Mouse (Mus musculus) stomach, embryonic 14.5 days (tissue): ENCODE results near the gene Topbp1. TPM values are rescaled to one million over a fixed set of nuclear protein-coding genes. Genes with fewer than 3 reads are reported as not detected.
"Not testable (repeated sequence)": the region's sequence is repeated elsewhere in the genome, so short reads cannot be mapped to it uniquely, and the experiment has no call there.

Experiments used
- ATAC-seq: fragments of 200-750 bp; cut with Nextera tagmentation; 2 replicates; pipeline ENCODE4 v1.8.0; 2017; ENCODE audit warnings: low read depth, moderate TSS enrichment; ENCODE audit not compliant: insufficient number of reproducible peaks, insufficient read depth, low FRiP score
- H3K27ac ChIP-seq: fragments of 300-500 bp; sonication (generic); 2 replicates; pipeline ENCODE4 v1.5.1; 2014; ENCODE audit warnings: mild to moderate bottlenecking, low read length, moderate library complexity, mixed read lengths
- H3K27me3 ChIP-seq: fragments of 300-500 bp; sonication (generic); 2 replicates; pipeline ENCODE4 v1.6.1; 2014; ENCODE audit warnings: low read length, control low read depth, mixed read lengths; ENCODE audit not compliant: control insufficient read depth, insufficient read depth
- H3K36me3 ChIP-seq: fragments of 300-500 bp; sonication (generic); 2 replicates; pipeline ENCODE4 v1.6.1; 2014; ENCODE audit warnings: mild to moderate bottlenecking, control low read depth, low read length, moderate library complexity, mixed read lengths; ENCODE audit not compliant: control insufficient read depth, insufficient read depth
- H3K4me1 ChIP-seq: fragments of 300-500 bp; sonication (generic); 2 replicates; pipeline ENCODE4 v1.6.1; 2014; ENCODE audit warnings: low read length, control low read depth, mixed read lengths; ENCODE audit not compliant: control insufficient read depth, insufficient read depth
- H3K4me2 ChIP-seq: fragments of 300-500 bp; sonication (generic); replicated peaks from 2 replicates; pipeline ENCODE4 v1.6.1; 2014; ENCODE audit warnings: low read depth, low read length, control low read depth
- H3K4me3 ChIP-seq: fragments of 300-500 bp; sonication (generic); 2 replicates; pipeline ENCODE4 v1.5.1; 2014; ENCODE audit warnings: low read depth, low read length, control low read depth
- H3K9ac ChIP-seq: fragments of 300-500 bp; sonication (generic); replicated peaks from 2 replicates; pipeline ENCODE4 v1.6.1; 2014; ENCODE audit warnings: low read depth, mild to moderate bottlenecking, control low read depth, low read length, moderate library complexity, mixed read lengths
- H3K9me3 ChIP-seq: fragments of 300-500 bp; sonication (generic); 2 replicates; pipeline ENCODE4 v1.6.1; 2016; ENCODE audit warnings: low read depth, low read length, control low read depth; ENCODE audit not compliant: control insufficient read depth
- WGBS: fragments of 180-500 bp; shearing (Covaris S2); extraction: QIAGEN DNeasy Blood & Tissue Kit; methylation state at CpG from one replicate; pipeline ENCODE4 v1.1.7; 2014; 5-methylcytosine and 5-hydroxymethylcytosine counted together
- polyA plus RNA-seq: library from polyadenylated mRNA; unstranded; fragments of >200 nt; fragmentation: Nextera tagmentation; extraction: Ambion mirVana; gene quantifications from 2 replicates; pipeline ENCODE4 v1.2.1, GENCODE M21; 2014

Gene Topbp1
- polyA plus RNA-seq, 1 experiment from 2014 or later, result 79.5 TPM

DNA sequence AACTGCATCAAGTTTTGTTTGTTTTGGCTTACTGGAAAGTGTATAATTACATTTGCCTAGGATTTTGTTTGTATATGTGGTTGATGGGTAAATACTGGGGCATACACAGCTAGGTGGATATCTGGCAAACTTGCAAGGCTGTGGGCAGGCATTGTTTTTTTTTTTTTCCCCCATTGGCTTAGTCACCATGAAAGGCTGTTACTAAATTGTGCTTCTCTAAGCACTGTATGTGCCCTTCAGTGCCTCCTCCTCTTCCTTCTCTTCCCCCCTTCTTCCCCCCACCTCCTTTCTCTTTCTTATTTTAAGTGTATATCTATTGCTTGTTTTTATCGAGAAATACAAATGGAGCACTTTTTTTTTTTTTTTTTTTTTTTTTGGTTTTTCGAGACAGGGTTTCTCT, 19.7 kb downstream of the Topbp1 start:
- Histone ChIP-seq H3K36me3 (peaks cover 82% of the 10 kb centered on the region), H3K9me3 (no peaks in the 10 kb centered on the region), H3K27me3 (no peaks in the 10 kb centered on the region), H3K4me3 (no peak overlapping the region), H3K27ac (no peak overlapping the region), H3K4me1 (no peaks in the 10 kb centered on the region), H3K9ac (no peak overlapping the region), H3K4me2 (no peak overlapping the region)
- no peak for ATAC-seq
- WGBS, result 75% methylated on average over 1 of the region's 2 CpGs

GRCm38 (mm10) chr9:103326449-103326848, 21.4 kb downstream of the Topbp1 start:
- ATAC-seq, result no peak; the same call in 1 of the 2 replicates
- 83% methylated on average over 9 of the region's 9 CpGs for WGBS
- H3K27ac ChIP-seq, result no peak overlapping the region
- H3K27me3 ChIP-seq, result no peaks in the 10 kb centered on the region
- H3K9me3 ChIP-seq, result no peaks in the 10 kb centered on the region
- no peak overlapping the region for H3K4me3 ChIP-seq
- peaks cover 82% of the 10 kb centered on the region for H3K36me3 ChIP-seq
- H3K4me1 ChIP-seq, result no peaks in the 10 kb centered on the region
- H3K9ac ChIP-seq, result no peak overlapping the region
- H3K4me2 ChIP-seq, result no peak overlapping the region

DNA sequence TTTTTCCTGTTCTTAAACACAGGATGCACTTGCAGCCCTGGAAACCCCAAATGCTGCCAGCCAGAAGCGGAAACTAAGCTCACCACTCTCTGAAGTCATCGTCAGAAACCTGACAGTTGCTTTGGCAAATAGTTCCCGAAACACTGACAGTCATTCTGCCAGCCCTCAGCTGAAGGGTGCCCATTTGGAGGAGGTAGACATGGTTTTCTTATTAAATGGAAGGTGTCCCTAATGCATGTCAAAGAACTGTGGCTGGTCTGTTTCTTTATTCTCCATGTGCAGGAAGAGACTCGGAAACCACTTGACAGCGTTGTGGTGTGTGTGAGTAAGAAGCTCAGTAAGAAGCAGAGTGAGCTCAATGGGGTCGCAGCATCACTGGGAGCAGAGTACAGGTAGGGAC, 27.6 kb downstream of the Topbp1 start:
- Histone ChIP-seq H3K4me3 (no peak overlapping the region), H3K27ac (no peak overlapping the region), H3K9ac (no peak overlapping the region), H3K27me3 (no peaks in the 10 kb centered on the region), H3K36me3 (peaks cover 90% of the 10 kb centered on the region), H3K9me3 (no peaks in the 10 kb centered on the region), H3K4me1 (no peaks in the 10 kb centered on the region), H3K4me2 (no peak overlapping the region)
- ATAC-seq, result no peak
- WGBS, result 89% methylated on average over 6 of the region's 6 CpGs

- ATAC-seq, result no peak
Measured at GRCm38 (mm10) chr9:103336912-103337311, 31.9 kb downstream of the Topbp1 start.

GRCm38 (mm10) chr9:103347045-103347444, 42.0 kb downstream of the Topbp1 start:
- 87% methylated on average over 4 of the region's 4 CpGs for WGBS
- Histone ChIP-seq H3K4me1 (no peaks in the 10 kb centered on the region), H3K9ac (no peak overlapping the region), H3K27ac (no peak overlapping the region), H3K27me3 (no peaks in the 10 kb centered on the region), H3K36me3 (peaks cover 66% of the 10 kb centered on the region), H3K4me2 (no peak overlapping the region), H3K4me3 (no peak overlapping the region), H3K9me3 (no peaks in the 10 kb centered on the region)
- no peak for ATAC-seq

More at GRCm38 (mm10) chr9:103336912-103337311, 31.9 kb downstream of the Topbp1 start:
- no peak overlapping the region for H3K4me2 ChIP-seq
- no peak overlapping the region for H3K27ac ChIP-seq
- no peak overlapping the region for H3K9ac ChIP-seq
- H3K36me3 ChIP-seq, result peaks cover 84% of the 10 kb centered on the region
- H3K4me1 ChIP-seq, result no peaks in the 10 kb centered on the region
- no peaks in the 10 kb centered on the region for H3K27me3 ChIP-seq
- H3K4me3 ChIP-seq, result no peak overlapping the region
- H3K9me3 ChIP-seq, result no peaks in the 10 kb centered on the region

GRCm38 (mm10) chr9:103347996-103348490, 43.0 kb downstream of the Topbp1 start:
- no peak overlapping the region for H3K27ac ChIP-seq
- no peak overlapping the region for H3K9ac ChIP-seq
- H3K9me3 ChIP-seq, result no peaks in the 10 kb centered on the region
- H3K4me2 ChIP-seq, result no peak overlapping the region
- peaks cover 63% of the 10 kb centered on the region for H3K36me3 ChIP-seq
- no peak for ATAC-seq
- no peaks in the 10 kb centered on the region for H3K4me1 ChIP-seq
- WGBS, result 83% methylated on average over 1 of the region's 1 CpGs
- no peak overlapping the region for H3K4me3 ChIP-seq
- no peaks in the 10 kb centered on the region for H3K27me3 ChIP-seq

- Histone ChIP-seq H3K9ac (no peak overlapping the region), H3K27ac (no peak overlapping the region), H3K4me2 (no peak overlapping the region), H3K36me3 (peaks cover 56% of the 10 kb centered on the region), H3K4me1 (no peaks in the 10 kb centered on the region), H3K9me3 (no peaks in the 10 kb centered on the region), H3K4me3 (no peak overlapping the region), H3K27me3 (no peaks in the 10 kb centered on the region)
- ATAC-seq, result no peak
Measured at GRCm38 (mm10) chr9:103348791-103349190, 43.8 kb downstream of the Topbp1 start.

DNA sequence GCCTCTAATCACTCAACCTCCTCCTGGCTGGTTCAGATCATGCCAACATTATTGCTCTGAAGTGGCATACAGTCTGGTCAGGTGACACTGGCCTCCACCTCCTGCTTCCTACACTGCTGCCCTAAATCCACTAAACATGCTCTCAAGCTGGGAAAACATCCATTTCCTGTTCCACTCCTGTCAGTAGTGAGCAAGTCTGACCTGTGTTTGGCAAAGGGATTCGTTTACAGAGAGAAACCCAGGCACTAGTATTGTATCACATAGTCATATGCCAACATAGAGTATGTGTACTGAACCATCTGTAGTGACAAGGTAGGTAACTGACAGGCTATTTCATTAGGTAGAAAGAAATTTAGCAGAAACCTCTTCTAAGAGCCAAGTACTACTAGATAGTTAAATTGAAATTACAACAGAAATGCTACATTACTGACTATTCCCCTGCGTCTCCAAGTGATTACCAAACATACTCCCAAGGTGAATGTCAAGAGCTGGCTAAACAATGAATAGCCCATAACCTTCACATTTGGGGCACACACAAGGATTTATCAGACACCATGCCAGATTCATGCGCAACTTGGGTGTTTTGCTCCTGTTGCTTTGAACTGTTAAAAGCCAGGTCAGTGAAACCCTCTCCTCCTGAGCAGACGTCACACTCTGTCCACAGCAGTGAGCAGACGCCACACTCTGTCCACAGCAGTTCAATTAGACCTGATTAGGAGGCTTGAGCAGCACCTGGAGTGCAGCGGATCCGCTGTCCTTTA, 48.7 kb downstream of the Topbp1 start:
- not testable (repeated sequence) for H3K27ac ChIP-seq, H3K4me2 ChIP-seq, H3K27me3 ChIP-seq, H3K9me3 ChIP-seq, ATAC-seq, H3K9ac ChIP-seq, H3K4me3 ChIP-seq, H3K4me1 ChIP-seq
- WGBS, result 73% methylated on average over 5 of the region's 7 CpGs
- peaks cover 53% of the 10 kb centered on the region for H3K36me3 ChIP-seq

DNA sequence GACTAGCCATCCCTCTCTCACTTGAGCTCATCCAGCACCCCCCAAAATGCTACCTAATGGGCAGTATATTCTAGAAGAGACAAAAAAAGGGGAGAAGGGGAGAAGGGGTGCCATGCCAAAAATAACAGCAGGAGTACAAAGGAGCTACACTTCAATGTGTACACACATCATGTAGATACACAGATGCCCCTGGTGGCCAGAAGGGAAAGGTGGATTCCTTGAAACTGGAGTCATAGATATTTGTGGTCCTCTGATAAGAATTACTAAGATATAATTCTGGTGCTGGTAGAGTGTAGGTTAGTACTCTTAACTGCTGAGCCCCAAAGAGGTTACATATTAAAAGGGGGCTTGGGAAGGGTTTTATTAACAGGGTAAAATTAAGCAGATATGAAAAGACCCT, 52.9 kb downstream of the Topbp1 start:
- H3K9me3 ChIP-seq, result no peaks in the 10 kb centered on the region
- H3K4me3 ChIP-seq, result no peak overlapping the region
- no peak for ATAC-seq
- no peak overlapping the region for H3K9ac ChIP-seq
- no peak overlapping the region for H3K27ac ChIP-seq
- no peaks in the 10 kb centered on the region for H3K27me3 ChIP-seq
- no peak overlapping the region for H3K4me2 ChIP-seq
- peaks cover 55% of the 10 kb centered on the region for H3K36me3 ChIP-seq
- no peaks in the 10 kb centered on the region for H3K4me1 ChIP-seq
